Mouse (Mus musculus): ENCODE results near the gene Hadhb. TPM values are rescaled to one million over a fixed set of nuclear protein-coding genes. Genes with fewer than 3 reads are reported as not detected.

Hadhb gene
- polyA plus RNA-seq, 1 experiment from 2014 or later = 53.6 TPM

- H3K27ac ChIP-seq (ENCODE audit: low read length) = no peak overlapping the region
- peaks cover 51% of the 10 kb centered on the region for H3K36me3 ChIP-seq (ENCODE audit: control insufficient read depth, insufficient read depth, low read length)
- H3K4me1 ChIP-seq (ENCODE audit: control insufficient read depth, insufficient read depth, low read length) = no peaks in the 10 kb centered on the region
- ATAC-seq = no peak
- no peak overlapping the region for H3K9ac ChIP-seq (ENCODE audit: low read depth, low read length)
- H3K4me3 ChIP-seq (ENCODE audit: low read depth, low read length) = no peak overlapping the region
- H3K9me3 ChIP-seq (replicated peaks; ENCODE audit: control insufficient read depth, low read length, poor library complexity, severe bottlenecking) = no peaks in the 10 kb centered on the region
- WGBS = 94% methylated on average over 6 of the region's 6 CpGs
- no peak overlapping the region for H3K4me2 ChIP-seq (ENCODE audit: low read length)
- no peaks in the 10 kb centered on the region for H3K27me3 ChIP-seq (ENCODE audit: control insufficient read depth, insufficient read depth, low read depth, low read length)
These were observed 32.6 kb upstream of the Hadhb start for GRCm38 (mm10) chr5:30122481-30122880.

- ATAC-seq = no peak
- H3K27me3 ChIP-seq (ENCODE audit: control insufficient read depth, insufficient read depth, low read depth, low read length) = no peaks in the 10 kb centered on the region
- no peak overlapping the region for H3K9ac ChIP-seq (ENCODE audit: low read depth, low read length)
- no peak overlapping the region for H3K4me2 ChIP-seq (ENCODE audit: low read length)
- H3K4me3 ChIP-seq (ENCODE audit: low read depth, low read length) = no peak overlapping the region
- 39% methylated on average over 5 of the region's 5 CpGs for WGBS
- H3K9me3 ChIP-seq (replicated peaks; ENCODE audit: control insufficient read depth, low read length, poor library complexity, severe bottlenecking) = no peaks in the 10 kb centered on the region
- H3K4me1 ChIP-seq (ENCODE audit: control insufficient read depth, insufficient read depth, low read length) = no peaks in the 10 kb centered on the region
- no peak overlapping the region for H3K27ac ChIP-seq (ENCODE audit: low read length)
- H3K36me3 ChIP-seq (ENCODE audit: control insufficient read depth, insufficient read depth, low read length) = peaks cover 56% of the 10 kb centered on the region
These were observed 29.5 kb upstream of the Hadhb start for GRCm38 (mm10) chr5:30125587-30125986.

GRCm38 (mm10) chr5:30126756-30127155 lies 28.3 kb upstream of the Hadhb start:
- ATAC-seq = no peak
- no peak overlapping the region for H3K27ac ChIP-seq (ENCODE audit: low read length)
- H3K9ac ChIP-seq (ENCODE audit: low read depth, low read length) = no peak overlapping the region
- H3K4me3 ChIP-seq (ENCODE audit: low read depth, low read length) = no peak overlapping the region
- no peaks in the 10 kb centered on the region for H3K27me3 ChIP-seq (ENCODE audit: control insufficient read depth, insufficient read depth, low read depth, low read length)
- H3K9me3 ChIP-seq (replicated peaks; ENCODE audit: control insufficient read depth, low read length, poor library complexity, severe bottlenecking) = no peaks in the 10 kb centered on the region
- WGBS = 92% methylated on average over 7 of the region's 7 CpGs
- peaks cover 52% of the 10 kb centered on the region for H3K36me3 ChIP-seq (ENCODE audit: control insufficient read depth, insufficient read depth, low read length)
- no peaks in the 10 kb centered on the region for H3K4me1 ChIP-seq (ENCODE audit: control insufficient read depth, insufficient read depth, low read length)
- H3K4me2 ChIP-seq (ENCODE audit: low read length) = no peak overlapping the region

GRCm38 (mm10) chr5:30127921-30128597 lies 27.0 kb upstream of the Hadhb start:
- WGBS = 91% methylated on average over 13 of the region's 13 CpGs
- no peak for ATAC-seq

GRCm38 (mm10) chr5:30128680-30129079 lies 26.4 kb upstream of the Hadhb start:
- Histone ChIP-seq H3K36me3 (ENCODE audit: control insufficient read depth, insufficient read depth, low read length) (peaks cover 55% of the 10 kb centered on the region), H3K9ac (ENCODE audit: low read depth, low read length) (no peak overlapping the region), H3K4me3 (ENCODE audit: low read depth, low read length) (no peak overlapping the region), H3K9me3 (replicated peaks; ENCODE audit: control insufficient read depth, low read length, poor library complexity, severe bottlenecking) (no peaks in the 10 kb centered on the region), H3K4me2 (ENCODE audit: low read length) (no peak overlapping the region), H3K4me1 (ENCODE audit: control insufficient read depth, insufficient read depth, low read length) (no peaks in the 10 kb centered on the region), H3K27me3 (ENCODE audit: control insufficient read depth, insufficient read depth, low read depth, low read length) (no peaks in the 10 kb centered on the region), H3K27ac (ENCODE audit: low read length) (no peak overlapping the region)
- WGBS = 97% methylated on average over 6 of the region's 6 CpGs
- ATAC-seq = no peak

More at GRCm38 (mm10) chr5:30127921-30128597, 27.0 kb upstream of the Hadhb start:
- Histone ChIP-seq H3K9me3 (replicated peaks; ENCODE audit: control insufficient read depth, low read length, poor library complexity, severe bottlenecking) (no peaks in the 10 kb centered on the region), H3K9ac (ENCODE audit: low read depth, low read length) (no peak overlapping the region), H3K4me3 (ENCODE audit: low read depth, low read length) (no peak overlapping the region), H3K36me3 (ENCODE audit: control insufficient read depth, insufficient read depth, low read length) (peaks cover 56% of the 10 kb centered on the region), H3K4me2 (ENCODE audit: low read length) (no peak overlapping the region), H3K27me3 (ENCODE audit: control insufficient read depth, insufficient read depth, low read depth, low read length) (no peaks in the 10 kb centered on the region), H3K27ac (ENCODE audit: low read length) (no peak overlapping the region), H3K4me1 (ENCODE audit: control insufficient read depth, insufficient read depth, low read length) (no peaks in the 10 kb centered on the region)

- Histone ChIP-seq H3K27ac (ENCODE audit: low read length) (no peak overlapping the region), H3K9ac (ENCODE audit: low read depth, low read length) (no peak overlapping the region), H3K4me3 (ENCODE audit: low read depth, low read length) (no peak overlapping the region), H3K4me2 (ENCODE audit: low read length) (no peak overlapping the region), H3K9me3 (replicated peaks; ENCODE audit: control insufficient read depth, low read length, poor library complexity, severe bottlenecking) (no peaks in the 10 kb centered on the region), H3K36me3 (ENCODE audit: control insufficient read depth, insufficient read depth, low read length) (peaks cover 42% of the 10 kb centered on the region), H3K4me1 (ENCODE audit: control insufficient read depth, insufficient read depth, low read length) (no peaks in the 10 kb centered on the region), H3K27me3 (ENCODE audit: control insufficient read depth, insufficient read depth, low read depth, low read length) (no peaks in the 10 kb centered on the region)
- ATAC-seq = no peak
- 95% methylated on average over 4 of the region's 4 CpGs for WGBS
These were observed 23.8 kb upstream of the Hadhb start for GRCm38 (mm10) chr5:30131246-30131645.

GRCm38 (mm10) chr5:30132173-30132572 lies 22.9 kb upstream of the Hadhb start:
- no peaks in the 10 kb centered on the region for H3K4me1 ChIP-seq (ENCODE audit: control insufficient read depth, insufficient read depth, low read length)
- no peaks in the 10 kb centered on the region for H3K27me3 ChIP-seq (ENCODE audit: control insufficient read depth, insufficient read depth, low read depth, low read length)
- no peak overlapping the region for H3K4me2 ChIP-seq (ENCODE audit: low read length)
- no peak overlapping the region for H3K27ac ChIP-seq (ENCODE audit: low read length)
- no peak overlapping the region for H3K9ac ChIP-seq (ENCODE audit: low read depth, low read length)
- no peak overlapping the region for H3K4me3 ChIP-seq (ENCODE audit: low read depth, low read length)
- peaks cover 37% of the 10 kb centered on the region for H3K36me3 ChIP-seq (ENCODE audit: control insufficient read depth, insufficient read depth, low read length)
- ATAC-seq = no peak
- 98% methylated on average over 2 of the region's 2 CpGs for WGBS
- no peaks in the 10 kb centered on the region for H3K9me3 ChIP-seq (replicated peaks; ENCODE audit: control insufficient read depth, low read length, poor library complexity, severe bottlenecking)

GRCm38 (mm10) chr5:30135711-30136231 lies 19.3 kb upstream of the Hadhb start:
- Histone ChIP-seq H3K9me3 (replicated peaks; ENCODE audit: control insufficient read depth, low read length, poor library complexity, severe bottlenecking) (no peaks in the 10 kb centered on the region), H3K36me3 (ENCODE audit: control insufficient read depth, insufficient read depth, low read length) (peaks cover 34% of the 10 kb centered on the region), H3K4me3 (ENCODE audit: low read depth, low read length) (no peak overlapping the region), H3K27me3 (ENCODE audit: control insufficient read depth, insufficient read depth, low read depth, low read length) (no peaks in the 10 kb centered on the region), H3K4me2 (ENCODE audit: low read length) (no peak overlapping the region), H3K27ac (ENCODE audit: low read length) (no peak overlapping the region), H3K4me1 (ENCODE audit: control insufficient read depth, insufficient read depth, low read length) (no peaks in the 10 kb centered on the region), H3K9ac (ENCODE audit: low read depth, low read length) (no peak overlapping the region)
- WGBS = 95% methylated on average over 11 of the region's 11 CpGs
- no peak for ATAC-seq

GRCm38 (mm10) chr5:30137271-30137670 lies 17.8 kb upstream of the Hadhb start:
- Histone ChIP-seq H3K27me3 (ENCODE audit: control insufficient read depth, insufficient read depth, low read depth, low read length) (no peaks in the 10 kb centered on the region), H3K4me3 (ENCODE audit: low read depth, low read length) (no peak overlapping the region), H3K9me3 (replicated peaks; ENCODE audit: control insufficient read depth, low read length, poor library complexity, severe bottlenecking) (no peaks in the 10 kb centered on the region), H3K36me3 (ENCODE audit: control insufficient read depth, insufficient read depth, low read length) (peaks cover 33% of the 10 kb centered on the region), H3K4me2 (ENCODE audit: low read length) (no peak overlapping the region), H3K27ac (ENCODE audit: low read length) (no peak overlapping the region), H3K9ac (ENCODE audit: low read depth, low read length) (no peak overlapping the region), H3K4me1 (ENCODE audit: control insufficient read depth, insufficient read depth, low read length) (no peaks in the 10 kb centered on the region)
- no peak for ATAC-seq
- 94% methylated on average over 9 of the region's 9 CpGs for WGBS

Measured in midbrain, embryonic 16.5 days (tissue).